Comparison of ENCODE assay signal across 25 mouse cellular contexts in genomic region chr9:122012816-122013215, GRCm38 (mm10). TPM values are rescaled to one million over a fixed set of nuclear protein-coding genes. Genes with fewer than 3 reads are reported as not detected.
DNase-seq lines count a peak whose midpoint lies in the region; TF ChIP-seq lines count a peak whose summit lies in the region.
"Had no signal": no experiment of that assay in that cellular context is flagged by ENCODE, and none has a peak within 500 bp of the region (broad histone marks: within the 10 kb centered on the region; RNA-seq: fewer than 3 reads in every experiment).

No protein-coding gene starts in this region.

- no peak for TF ChIP-seq CTCF in layer of hippocampus, adult 2 months (conservative IDR thresholded peaks at IDR 0.05)

- no peak overlapping the region for H3K4me3 ChIP-seq in layer of hippocampus, adult 2 months
- H3K4me3 ChIP-seq: embryonic facial prominence, embryonic 10.5 days; embryonic facial prominence, embryonic 13.5 days; erythroblast, embryonic 14.5 days; forebrain, embryonic 12.5 days; forebrain, embryonic 15.5 days; gastrocnemius, adult 2 months; hindbrain, embryonic 12.5 days; hindbrain, embryonic 15.5 days had no signal

- H3K27ac ChIP-seq in layer of hippocampus, adult 2 months, result no peak overlapping the region
- H3K27ac ChIP-seq: embryonic facial prominence, embryonic 10.5 days; embryonic facial prominence, embryonic 13.5 days; forebrain, embryonic 12.5 days; forebrain, embryonic 15.5 days; gastrocnemius, adult 2 months; hindbrain, embryonic 12.5 days; hindbrain, embryonic 15.5 days had no signal

- peak; percentile 7 for DNase-seq in cerebellum, adult 9-11 months
- no peak for DNase-seq in cerebellum, postnatal 10 days
- peak; percentile 37 to 44 for DNase-seq in layer of hippocampus, adult 2 months (ENCODE audit: low spot score in 2 of 2)
- no peak for DNase-seq in layer of hippocampus, adult 11-12 months (ENCODE audit: low spot score)
- DNase-seq in right cerebral cortex, adult 18-20 months, result peak; percentile 68
- no peak for DNase-seq in right cerebral cortex, postnatal 25 days
- DNase-seq in brain, adult 2 months (ENCODE audit: low read depth, low spot score), result peak; percentile 79
- DNase-seq: adrenal gland, postnatal 10 days; adrenal gland, postnatal 36 days; B cell, adult 2 months; cerebellum, adult 11 months; cerebellum, adult 2 months; cerebellum, postnatal 25 days; embryo, embryonic 11 days; gastrocnemius, adult 2 months; gastrocnemius, postnatal 14 days; heart, adult 11 months had no signal

RNA-seq across cellular contexts. Expression of gene Pomgnt2, which starts 15.9 kb away (rescaled TPM):
- 10 to 100 TPM; 41.4 to 41.7 TPM for total RNA-seq in layer of hippocampus, adult 2 months (2021)
- total RNA-seq: CH12.LX had no signal

Comparison
In these comparisons a context has a peak if more than half of its experiments do, and no peak if none do; other contexts are left out.
1. DNase-seq: peak in cerebellum, adult 9-11 months (single experiment), layer of hippocampus, adult 2 months (2 of 2), right cerebral cortex, adult 18-20 months (single experiment) and brain, adult 2 months (single experiment); none in cerebellum, postnatal 10 days (0 of 2), layer of hippocampus, adult 11-12 months (single experiment) and right cerebral cortex, postnatal 25 days (single experiment).